Mouse (Mus musculus): ENCODE data around the gene Tacc2.
"Not testable (repeated sequence)": the region's sequence is repeated elsewhere in the genome, so short reads cannot be mapped to it uniquely, and the experiment has no call there.

The Tacc2 gene

DNA sequence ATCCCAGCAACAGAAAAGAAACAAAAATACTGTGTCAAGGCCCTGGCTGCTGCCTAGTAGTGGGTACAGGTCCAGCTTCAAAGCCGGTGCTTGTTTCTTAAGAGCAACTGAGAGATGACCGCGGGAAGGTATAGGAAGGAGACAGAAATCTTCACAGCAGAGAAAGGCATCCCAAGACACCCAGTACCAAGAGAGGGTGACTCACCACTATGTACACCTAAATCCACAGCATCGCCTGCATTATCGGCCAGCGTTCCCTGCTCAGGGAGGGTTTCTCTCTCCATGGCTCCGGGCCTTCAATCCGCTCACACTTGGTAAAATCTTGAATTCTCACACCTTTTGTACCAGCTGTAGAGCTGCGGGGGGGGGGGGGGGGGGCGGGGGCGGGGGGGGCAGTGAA, 4.4 kb upstream of the Tacc2 start, which contains the start of gene Nsmce4a:
Gene Nsmce4a, minus strand, starts transcription at position 298 of the 400 bp plus-strand sequence.
- DNase-seq (ENCODE audit: low spot score in 2 of 2): no peak

DNA sequence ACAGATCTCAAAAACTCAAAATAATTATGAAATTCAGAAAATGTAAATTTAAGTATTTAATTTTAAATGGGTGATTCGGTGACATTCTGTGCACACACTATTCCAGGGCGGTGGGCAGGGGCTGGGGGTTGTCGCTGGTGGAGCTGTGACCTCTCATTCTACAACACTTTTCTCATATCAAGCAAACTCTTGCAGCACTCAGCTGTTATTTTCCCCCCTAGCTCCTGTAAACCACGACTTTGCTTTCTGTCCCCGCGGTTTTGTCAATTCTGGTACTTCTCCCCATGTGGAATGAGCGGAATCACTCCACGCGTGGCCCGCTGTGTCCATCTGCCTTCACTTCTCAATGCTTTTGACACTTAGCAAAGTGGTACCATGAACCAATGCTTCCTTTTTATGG, 3.5 kb upstream of the Tacc2 start:
- DNase-seq (ENCODE audit: low spot score in 2 of 2): no peak

DNA sequence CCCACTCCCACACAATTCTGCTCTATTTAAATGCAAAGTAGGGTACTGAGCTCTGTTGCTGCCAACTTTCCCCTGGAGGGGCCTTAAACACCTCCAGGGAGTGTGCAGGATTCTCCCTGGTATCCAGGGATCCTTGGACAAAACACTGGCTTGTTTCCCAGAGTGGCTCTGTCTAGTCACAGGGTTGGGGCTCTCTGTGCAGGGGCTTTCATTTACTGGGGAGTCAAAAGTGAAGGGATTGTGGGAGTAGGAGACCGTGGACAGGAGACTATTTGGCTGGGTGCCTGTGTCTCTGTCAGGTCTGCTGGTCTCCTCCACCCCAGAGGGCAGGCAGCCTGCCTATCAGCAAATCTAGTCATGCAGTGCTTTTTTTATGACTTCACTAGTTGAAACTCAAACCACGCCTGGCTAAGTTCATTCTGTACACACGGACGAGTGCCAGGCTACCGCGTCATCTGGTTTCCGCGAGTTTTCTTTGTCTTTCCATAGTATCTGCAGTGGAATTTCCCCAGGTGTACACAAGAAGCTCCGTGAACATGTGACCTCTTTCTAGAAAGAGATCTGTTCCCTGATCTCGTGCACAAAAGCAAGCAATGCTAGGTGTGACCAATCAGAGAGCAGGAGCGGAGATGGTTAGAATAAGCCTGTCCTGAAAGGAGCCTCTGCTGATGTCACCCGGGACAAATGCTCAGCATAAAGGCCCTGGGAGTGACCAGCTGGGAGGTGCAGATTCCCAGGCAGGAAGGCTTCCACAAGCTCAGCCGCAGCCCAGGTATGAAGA, 2.8 kb upstream of the Tacc2 start:
- DNase-seq (ENCODE audit: low spot score in 2 of 2): no peak

DNA sequence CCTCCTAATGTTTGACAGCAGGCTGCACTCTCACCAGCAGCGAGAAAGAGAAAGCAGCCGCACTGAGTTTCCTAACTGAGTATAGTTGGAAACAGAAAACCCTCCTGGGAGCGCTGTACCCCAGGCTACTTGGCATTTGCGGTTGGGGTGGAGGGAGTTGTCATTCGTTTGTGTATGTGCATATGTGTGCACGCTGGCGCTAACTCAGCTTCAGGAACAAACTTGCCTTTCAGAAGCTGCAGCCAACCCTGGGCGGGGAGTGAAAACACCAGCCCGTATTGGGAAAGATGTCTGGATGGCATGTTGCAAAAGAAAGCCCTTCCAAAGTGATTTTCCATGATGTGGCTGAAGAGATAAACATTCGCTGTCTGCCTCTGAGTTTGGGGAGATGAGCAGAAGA, 257 bp upstream of the Tacc2 start:
- DNase-seq (ENCODE audit: low spot score in 2 of 2): no peak

DNA sequence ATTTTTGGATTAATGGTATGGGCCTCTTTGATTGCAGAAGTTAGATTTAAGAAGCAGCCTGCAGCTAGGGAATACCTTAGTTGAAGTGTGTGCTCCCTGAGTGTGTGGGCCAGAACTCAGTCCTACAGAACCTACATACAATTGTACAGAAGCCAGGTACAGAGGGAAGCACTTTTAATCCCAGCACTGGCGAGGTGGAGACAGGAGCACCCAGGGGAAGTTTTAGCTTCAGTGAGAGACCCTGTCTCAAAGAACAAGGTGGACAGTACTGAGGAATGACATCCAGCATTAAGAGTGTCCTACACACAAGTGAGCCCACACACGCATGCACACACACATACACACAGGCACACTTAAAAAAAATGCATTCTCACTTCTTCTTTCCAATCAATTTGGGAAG, 828 bp downstream of the Tacc2 start:
- no peak for DNase-seq (ENCODE audit: low spot score in 2 of 2)

DNA sequence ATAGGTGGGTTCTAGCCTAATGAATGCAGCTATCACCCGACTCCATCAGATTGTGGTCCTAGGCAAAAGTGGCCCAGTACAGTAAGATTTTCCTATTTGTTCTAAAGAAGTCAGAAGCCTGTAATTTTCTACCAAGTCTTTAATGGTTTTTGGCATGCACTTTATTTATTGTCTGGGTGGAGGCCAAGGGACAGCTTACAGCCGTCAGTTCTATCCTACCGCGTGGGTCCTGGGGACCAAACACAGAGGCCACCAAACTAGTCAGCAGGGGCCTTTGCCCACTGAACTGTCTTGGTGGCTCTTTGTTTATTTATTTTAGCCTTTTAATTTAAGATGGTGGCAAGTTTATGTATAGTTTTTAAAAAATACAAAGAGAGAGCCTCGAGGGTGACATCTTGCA, 1.4 kb downstream of the Tacc2 start:
- DNase-seq (ENCODE audit: low spot score in 2 of 2): no peak

DNA sequence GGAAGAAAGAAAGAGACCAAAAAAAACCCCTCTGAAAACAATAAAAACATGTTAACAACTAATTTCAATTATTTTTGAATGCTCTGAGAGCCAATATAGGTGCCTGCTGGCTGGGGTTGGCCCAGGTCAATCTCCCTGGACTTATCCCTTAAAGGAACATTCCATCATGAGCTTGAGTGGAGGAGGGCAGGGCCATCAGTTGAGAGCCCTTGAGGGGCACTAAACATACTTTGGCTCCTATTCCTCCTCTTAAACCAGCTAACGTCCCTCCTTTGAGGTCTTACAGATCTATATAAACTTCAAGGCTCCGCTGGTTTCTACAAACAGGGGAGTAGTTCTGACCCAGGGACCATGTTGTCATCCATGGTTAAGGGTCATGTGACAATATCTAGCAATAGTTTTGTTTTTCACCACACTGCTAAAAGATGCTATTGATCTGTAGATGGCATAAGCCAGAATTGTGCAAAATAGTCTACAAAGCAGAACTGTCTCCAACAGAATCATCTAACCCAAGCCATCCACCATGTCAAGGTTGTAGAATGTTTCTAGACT, 9.4 kb downstream of the Tacc2 start:
- DNase-seq (ENCODE audit: low spot score in 2 of 2): no peak

DNA sequence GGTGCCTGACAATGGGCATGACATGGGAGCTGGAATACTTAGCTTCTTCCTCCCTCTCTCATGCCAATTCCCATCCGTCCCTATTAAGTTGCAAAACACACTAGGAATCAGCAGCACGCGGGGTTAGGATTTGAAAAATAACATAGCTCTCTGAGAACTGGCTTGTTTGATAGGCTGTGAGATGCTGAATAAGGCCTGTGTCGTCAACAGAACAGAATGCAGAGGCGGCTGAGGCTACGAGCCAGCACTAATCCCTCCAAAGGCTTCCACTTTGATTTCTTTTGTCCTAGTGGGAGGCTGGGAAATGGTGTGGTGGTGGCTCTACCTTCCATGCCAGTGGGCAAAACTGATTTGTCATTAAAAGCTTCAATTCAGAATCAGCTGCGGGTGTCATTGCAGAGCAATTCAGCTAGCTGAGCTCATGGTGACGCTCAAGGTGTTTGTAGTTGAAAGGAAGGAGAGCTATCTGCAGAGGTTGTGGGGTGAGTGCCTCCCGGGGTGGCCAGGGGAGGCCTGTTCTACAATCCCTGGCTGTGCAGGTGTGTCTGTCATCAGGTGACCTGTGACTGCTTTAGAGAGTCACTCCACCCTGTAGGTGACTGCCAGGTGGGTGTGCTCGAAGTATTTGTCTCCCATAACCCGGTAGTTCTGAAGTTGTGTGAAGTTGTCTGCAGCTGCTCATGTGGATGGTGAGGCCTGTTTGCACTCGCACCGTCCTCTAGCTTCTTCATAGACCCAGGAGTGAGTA, 13.0 kb downstream of the Tacc2 start:
- DNase-seq (ENCODE audit: low spot score in 2 of 2): peak in 1 of 2 experiments; percentile 8

DNA sequence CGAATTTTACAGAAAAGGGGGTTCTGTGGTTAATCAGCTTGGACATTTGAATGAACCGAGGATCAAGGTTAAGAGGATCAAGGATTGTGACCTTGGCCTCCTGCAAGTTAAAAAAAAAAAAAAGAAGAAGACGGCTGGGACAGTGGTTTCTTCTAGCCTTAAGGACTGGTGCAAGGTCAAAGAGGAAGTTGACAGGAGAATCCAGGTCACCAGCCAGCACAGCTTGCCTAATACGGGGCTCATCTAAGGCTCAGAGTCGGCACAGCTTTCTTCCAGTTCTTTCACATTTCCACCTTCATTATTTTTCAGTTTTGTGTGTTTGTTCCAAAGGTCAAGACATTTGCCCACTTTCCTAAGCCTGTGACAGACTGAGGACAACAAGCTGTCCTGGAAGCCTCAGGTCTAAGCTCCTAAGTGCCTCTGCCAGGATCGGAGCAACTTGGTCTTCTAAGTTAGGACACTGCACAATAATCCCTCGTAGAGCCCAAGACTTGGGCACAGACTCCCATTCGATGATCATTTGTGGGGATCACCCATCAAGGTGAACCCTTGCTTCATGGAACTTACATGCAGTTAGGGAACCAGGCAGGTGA, 13.7 kb downstream of the Tacc2 start:
- no peak for DNase-seq (ENCODE audit: low spot score in 2 of 2)

DNA sequence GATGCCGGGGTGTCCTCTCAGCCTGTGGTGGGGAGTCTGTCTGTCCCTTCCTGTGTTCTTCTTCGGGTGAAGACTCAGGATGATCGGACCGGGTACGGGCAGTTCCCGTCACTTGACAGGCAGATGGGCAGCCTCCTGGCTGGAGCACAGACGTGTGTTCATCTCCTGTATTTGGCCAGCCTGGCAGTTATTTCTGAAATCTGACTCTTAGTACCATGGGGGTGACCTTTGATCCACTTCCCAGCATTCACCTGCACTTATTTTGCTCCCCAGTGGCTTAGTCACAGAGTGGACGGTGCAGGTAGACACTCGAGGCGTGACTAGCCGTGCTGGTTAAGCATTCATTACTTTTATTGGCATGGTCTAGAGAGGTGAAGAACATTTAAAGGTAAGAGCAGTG, 15.7 kb downstream of the Tacc2 start:
- not testable (repeated sequence) for DNase-seq (ENCODE audit: low spot score in 2 of 2)

DNA sequence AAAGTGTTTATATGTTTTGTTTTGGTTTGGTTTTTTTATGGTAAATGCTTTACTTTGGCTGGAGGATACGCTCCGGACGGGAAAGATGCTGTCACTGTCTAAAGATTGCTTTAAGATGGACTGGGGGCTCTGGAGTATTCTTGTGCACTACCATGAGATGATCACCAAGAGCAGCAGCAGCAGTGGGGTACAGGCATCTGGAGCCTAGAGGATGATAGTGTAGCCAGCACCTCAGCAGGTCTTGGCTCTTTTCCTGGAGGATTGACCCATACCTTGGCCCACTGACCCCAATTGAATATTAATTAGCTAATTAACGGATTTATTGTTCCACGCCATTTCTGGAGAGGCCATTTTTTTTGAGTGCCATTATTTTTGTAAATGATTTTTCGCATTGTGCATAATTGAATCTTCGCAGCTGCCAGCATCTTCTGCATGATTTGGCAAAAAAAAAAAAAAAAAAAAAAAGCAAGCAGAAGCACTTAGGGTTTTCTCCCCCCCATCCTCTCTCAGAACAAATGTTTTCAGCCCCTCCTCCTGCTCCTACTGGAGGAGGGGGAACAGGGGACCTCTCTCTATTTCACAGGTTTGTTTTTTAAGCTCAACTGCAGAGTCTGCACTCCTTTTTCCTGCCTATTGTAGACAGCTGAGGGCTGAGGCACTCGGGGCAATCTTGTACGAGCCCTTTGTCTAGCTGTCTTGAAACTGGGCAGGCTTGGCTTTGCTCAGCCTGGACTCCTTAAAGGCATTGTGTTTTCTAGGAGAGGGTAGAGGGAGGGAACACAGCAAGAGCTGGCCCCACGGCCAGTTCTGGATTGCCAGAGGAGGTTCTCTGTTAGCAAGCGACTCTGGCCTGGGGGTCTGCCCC, 16.4 kb downstream of the Tacc2 start:
- not testable (repeated sequence) for DNase-seq (ENCODE audit: low spot score in 2 of 2)

DNA sequence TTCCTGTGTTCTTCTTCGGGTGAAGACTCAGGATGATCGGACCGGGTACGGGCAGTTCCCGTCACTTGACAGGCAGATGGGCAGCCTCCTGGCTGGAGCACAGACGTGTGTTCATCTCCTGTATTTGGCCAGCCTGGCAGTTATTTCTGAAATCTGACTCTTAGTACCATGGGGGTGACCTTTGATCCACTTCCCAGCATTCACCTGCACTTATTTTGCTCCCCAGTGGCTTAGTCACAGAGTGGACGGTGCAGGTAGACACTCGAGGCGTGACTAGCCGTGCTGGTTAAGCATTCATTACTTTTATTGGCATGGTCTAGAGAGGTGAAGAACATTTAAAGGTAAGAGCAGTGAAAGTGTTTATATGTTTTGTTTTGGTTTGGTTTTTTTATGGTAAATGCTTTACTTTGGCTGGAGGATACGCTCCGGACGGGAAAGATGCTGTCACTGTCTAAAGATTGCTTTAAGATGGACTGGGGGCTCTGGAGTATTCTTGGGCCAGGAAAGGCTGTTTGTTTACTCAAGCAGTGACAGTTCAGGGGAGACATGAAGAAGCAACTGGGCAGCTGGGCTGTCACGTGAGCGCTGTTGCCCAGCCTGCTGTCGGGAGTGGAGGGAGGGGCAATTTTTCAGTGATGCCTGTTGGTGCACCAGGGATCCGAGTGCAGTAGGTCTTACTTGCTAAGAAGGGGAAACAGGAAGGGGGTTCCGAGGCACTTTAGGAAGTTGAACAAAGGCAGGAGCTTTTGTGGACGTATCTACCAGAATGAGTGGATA, 19.0 kb downstream of the Tacc2 start:
- DNase-seq (ENCODE audit: low spot score in 2 of 2): not testable (repeated sequence)

DNA sequence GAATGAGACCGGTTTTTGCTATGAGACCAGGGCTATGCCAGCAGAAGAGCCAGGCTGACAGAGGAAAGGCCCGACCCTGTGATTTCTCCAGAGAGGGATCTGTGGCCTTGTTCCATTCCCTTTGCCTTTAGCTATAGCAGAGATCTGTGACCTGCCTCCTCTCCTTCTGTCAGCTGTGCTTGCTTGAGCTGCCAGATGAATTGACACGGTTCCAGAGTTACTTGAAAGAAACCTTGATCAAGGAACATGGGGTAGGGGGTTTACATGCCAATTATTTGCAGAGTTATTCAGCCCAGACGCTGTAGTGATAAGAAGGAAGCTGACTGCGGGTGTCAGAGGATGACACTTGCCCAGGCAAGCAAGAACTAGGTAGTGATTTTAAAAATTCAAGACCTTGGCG, 20.3 kb downstream of the Tacc2 start:
- DNase-seq (ENCODE audit: low spot score in 2 of 2): no peak

DNA sequence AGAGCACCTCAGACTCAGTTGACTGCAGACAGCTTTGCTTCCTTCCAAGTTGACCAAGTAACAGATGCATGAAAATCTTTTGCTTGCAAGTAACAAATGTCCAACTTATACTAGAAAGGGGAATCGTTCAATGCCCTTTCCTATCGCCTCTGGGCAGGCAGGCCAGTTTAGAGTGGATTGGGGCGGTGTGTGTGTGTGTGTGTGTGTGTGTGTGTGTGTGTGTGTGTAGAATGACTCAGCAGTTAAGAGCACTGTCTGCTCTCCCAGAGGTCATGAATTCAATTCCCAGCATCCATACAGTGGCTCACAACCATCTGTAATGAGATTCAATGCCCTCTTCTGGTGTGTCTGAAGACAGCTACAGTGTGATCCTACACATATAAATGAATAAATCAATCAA, 22.8 kb downstream of the Tacc2 start:
- no peak for DNase-seq (ENCODE audit: low spot score in 2 of 2)

DNA sequence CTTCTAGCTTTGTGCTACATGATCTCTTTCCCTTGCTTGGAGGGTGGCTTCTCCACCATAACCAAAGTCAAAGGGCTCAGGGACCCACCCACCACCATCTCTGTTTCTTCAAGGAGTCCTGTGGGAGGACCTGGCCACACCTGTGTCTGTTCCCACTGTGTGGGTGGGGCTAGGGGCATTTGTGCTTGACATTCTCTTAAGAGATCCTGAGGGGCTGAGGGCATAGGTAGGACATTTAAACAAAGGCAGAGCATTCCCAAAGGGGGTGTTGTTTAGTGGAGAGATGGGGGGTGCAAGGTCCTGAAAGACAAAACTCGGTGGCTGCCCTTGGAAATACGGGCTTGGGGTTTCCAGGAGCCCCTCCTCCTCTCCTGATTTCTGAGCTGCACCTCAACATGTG, 23.3 kb downstream of the Tacc2 start:
- no peak for DNase-seq (ENCODE audit: low spot score in 2 of 2)

DNA sequence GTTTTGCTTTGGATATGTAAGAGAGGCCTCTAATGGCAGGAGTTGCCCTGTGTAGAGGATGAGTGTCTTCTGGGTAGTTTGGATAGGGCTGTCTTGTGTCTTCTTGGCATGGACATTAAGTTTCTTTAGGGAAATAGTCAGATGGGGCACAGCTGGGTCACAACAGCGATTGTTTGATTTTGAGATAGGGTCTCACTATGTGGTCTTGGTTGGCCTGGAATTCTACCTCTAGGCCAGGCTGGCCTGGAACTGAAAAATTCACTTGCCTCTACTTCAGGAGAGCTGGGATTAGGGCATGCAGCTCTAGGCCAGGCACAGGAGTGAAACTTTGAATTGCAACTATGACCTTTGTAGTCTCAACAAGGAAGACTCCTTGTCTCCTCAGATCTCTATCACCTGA, 25.6 kb downstream of the Tacc2 start:
- DNase-seq (ENCODE audit: low spot score in 2 of 2): no peak

DNA sequence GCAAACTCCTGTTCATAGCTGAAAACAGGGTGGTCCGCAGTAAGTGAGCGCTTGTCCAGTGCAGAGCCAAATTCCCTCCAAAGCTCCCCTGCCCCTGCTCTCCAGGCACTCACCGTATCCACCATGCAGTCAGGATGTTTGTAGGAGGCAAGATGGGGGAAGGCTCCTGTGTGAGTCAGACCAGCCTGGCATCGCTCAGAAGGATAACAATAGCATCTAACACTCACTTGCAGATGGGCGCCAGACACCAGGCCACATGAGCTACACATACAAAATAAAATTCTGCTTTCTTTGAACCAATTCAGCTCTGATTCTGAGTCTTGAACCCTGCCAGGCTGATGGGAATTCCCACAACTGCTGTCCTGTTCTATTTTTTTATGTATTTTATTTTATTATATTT, 26.3 kb downstream of the Tacc2 start:
- peak; percentile 39 to 83 for DNase-seq (ENCODE audit: low spot score in 2 of 2)

DNA sequence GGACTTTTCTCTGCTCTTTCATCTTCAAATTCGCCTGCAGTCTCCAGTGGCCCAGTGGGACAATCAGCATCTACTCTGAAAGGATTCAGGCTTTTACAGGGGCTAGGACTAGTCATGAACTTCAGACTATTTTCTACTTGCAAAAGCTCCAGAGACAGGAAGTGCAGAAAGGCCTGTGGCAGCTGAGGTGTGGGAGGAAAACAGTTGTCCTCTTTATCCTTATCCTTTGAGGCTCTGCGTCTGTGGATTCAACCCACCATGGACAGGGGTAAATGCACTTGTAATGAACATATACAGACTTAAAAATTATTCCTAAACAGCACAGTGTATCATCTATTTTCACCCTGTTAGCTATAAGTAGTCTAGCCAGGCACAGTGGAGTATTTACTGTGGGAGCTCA, 27.2 kb downstream of the Tacc2 start:
- peak in 1 of 2 experiments; percentile 43 for DNase-seq (ENCODE audit: low spot score in 2 of 2)

DNA sequence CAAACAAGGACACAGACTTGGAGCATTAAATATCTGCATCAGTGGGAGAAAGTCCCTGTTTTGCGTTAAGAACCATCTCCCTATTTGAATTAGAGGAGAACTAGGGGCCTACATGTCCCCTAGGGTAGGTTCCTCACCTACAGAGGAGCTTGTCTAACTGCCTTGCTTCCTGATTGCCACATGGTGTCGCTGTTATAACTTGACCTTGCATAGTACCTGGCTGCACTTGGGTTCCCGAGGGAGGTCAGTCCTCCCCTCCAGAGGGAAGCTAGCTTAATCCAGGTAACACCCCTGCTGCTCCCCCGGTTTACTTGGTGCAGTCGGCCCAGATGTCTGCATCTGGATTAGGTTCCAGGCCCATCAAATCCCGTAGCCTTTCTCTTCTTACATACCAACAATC, 27.9 kb downstream of the Tacc2 start:
- DNase-seq (ENCODE audit: low spot score in 2 of 2): no peak

DNA sequence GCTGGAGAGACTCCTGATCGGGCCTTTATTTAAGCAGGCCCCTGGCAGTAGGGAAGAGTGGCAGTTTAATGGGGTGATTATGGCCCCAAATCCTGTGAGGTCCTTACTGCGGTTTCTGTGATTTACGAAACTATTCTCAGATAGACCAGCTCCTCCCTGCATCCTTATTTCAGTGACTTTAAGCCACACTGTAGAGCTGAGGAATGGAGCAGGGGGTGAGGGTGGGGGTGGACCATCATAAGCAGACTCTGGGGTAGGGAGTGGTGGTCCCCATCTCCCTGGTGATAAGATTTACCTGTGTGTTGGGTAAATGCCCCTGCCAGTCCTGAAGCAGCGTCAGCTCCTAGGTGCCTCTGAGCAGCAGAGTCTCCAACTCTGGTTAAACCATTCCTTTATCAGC, 29.7 kb downstream of the Tacc2 start:
- no peak for DNase-seq (ENCODE audit: low spot score in 2 of 2)

DNA sequence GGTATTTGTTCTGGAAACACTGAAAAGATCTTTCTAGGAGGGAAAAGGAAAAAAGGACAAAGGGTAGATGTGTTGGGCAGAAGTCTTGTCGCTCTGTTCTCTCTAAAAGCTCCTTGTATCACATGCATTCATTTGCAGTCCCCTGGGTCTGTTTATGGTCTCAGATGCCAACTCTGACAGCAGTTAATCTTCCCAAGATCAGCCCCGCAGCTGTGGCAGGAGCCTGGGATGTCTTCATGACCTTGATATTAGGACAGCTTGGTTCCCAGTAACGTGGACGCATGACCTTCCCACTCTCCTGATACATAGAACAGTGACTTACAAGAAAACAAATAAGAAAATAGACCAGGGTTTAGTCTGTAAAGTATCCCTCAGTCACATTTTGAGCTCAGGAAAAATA, 36.7 kb downstream of the Tacc2 start:
- no peak for DNase-seq (ENCODE audit: low spot score in 2 of 2)

All from left cerebral cortex, adult 9 months (tissue).